Mouse (Mus musculus) ES-E14 (cell line): ENCODE data around the gene Sf3a1. TPM values are rescaled to one million over a fixed set of nuclear protein-coding genes. Genes with fewer than 3 reads are reported as not detected.

Experiments
- DNase-seq: peaks from one replicate; pipeline ENCODE4 v3.0.0-alpha.2; 2013; ENCODE audit warnings: low read depth, low spot score
- H3K27ac ChIP-seq: 2 replicates; pipeline ENCODE4 v1.5.1; 2012; ENCODE audit warnings: low read depth, mild to moderate bottlenecking, low read length, moderate library complexity, mixed read lengths; ENCODE audit not compliant: poor library complexity, insufficient read depth, severe bottlenecking
- H3K36me3 ChIP-seq: 2 replicates; pipeline ENCODE4 v1.6.1; 2012; ENCODE audit warnings: mild to moderate bottlenecking, low read length, moderate library complexity, mixed read lengths; ENCODE audit not compliant: control insufficient read depth, poor library complexity, insufficient read depth, severe bottlenecking
- H3K4me1 ChIP-seq, 2 experiments: fragments of 150-350 bp in 1 of 2; sonication (generic) in 1 of 2; 2 replicates each; pipeline ENCODE4 v1.6.1; 2012; ENCODE audit warnings: low read length in 2 of 2, mild to moderate bottlenecking in 1 of 2, mixed read lengths in 1 of 2; ENCODE audit not compliant: control insufficient read depth in 2 of 2, insufficient read depth in 2 of 2, poor library complexity in 1 of 2
- H3K4me3 ChIP-seq, 2 experiments: fragments of 150-350 bp in 1 of 2; sonication (generic) in 1 of 2; 2 replicates each; pipeline ENCODE4 v1.5.1; 2012; ENCODE audit warnings: low read length in 2 of 2, low read depth in 1 of 2, mild to moderate bottlenecking in 1 of 2, mixed read lengths in 1 of 2; ENCODE audit not compliant: insufficient read depth in 1 of 2, poor library complexity in 1 of 2, severe bottlenecking in 1 of 2
- H3K9ac ChIP-seq: 2 replicates; pipeline ENCODE4 v1.6.1; 2012; ENCODE audit warnings: low read depth, mild to moderate bottlenecking, low read length, mixed read lengths; ENCODE audit not compliant: poor library complexity, insufficient read depth, severe bottlenecking
- H3K9me3 ChIP-seq: fragments of 150-350 bp; sonication (generic); 2 replicates; pipeline ENCODE4 v1.6.1; 2012; ENCODE audit warnings: low read depth, mild to moderate bottlenecking, low read length; ENCODE audit not compliant: control insufficient read depth, insufficient read depth
- CHD2 ChIP-seq: IDR thresholded peaks from 2 replicates; pipeline ENCODE4 v1.6.1; 2014; ENCODE audit warnings: mild to moderate bottlenecking, low read depth, low read length, inconsistent platforms
- HCFC1 ChIP-seq: IDR thresholded peaks from 2 replicates; pipeline ENCODE4 v1.6.1; 2012; ENCODE audit warnings: low read length, inconsistent platforms, borderline replicate concordance; ENCODE audit not compliant: insufficient read depth
- MAFK ChIP-seq: IDR thresholded peaks from 2 replicates; pipeline ENCODE4 v1.6.1; 2014; ENCODE audit warnings: mild to moderate bottlenecking, low read depth, low read length, inconsistent platforms; ENCODE audit not compliant: insufficient read depth
- ZC3H11A ChIP-seq: IDR thresholded peaks from 2 replicates; pipeline ENCODE4 v1.6.1; 2012; ENCODE audit warnings: low read depth, mild to moderate bottlenecking, inconsistent platforms, low read length, borderline replicate concordance
- ZNF384 ChIP-seq: IDR thresholded peaks from 2 replicates; pipeline ENCODE4 v1.6.1; 2012; ENCODE audit warnings: low read depth, low read length, inconsistent platforms
- in situ Hi-C, 2 experiments: fragments of 600-800 bp; cut with MboI; formaldehyde crosslinking; loops; one replicate each; pipeline ENCODE4 v1.15.1; 2025; ENCODE audit warnings: low sequenced_read_pairs in 2 of 2, inconsistent platforms in 1 of 2; ENCODE audit not compliant: unreplicated experiment in 2 of 2
- total RNA-seq: library from RNA; depleted of rRNA; stranded (reverse); fragments of 300-350 nt; gene quantifications from 2 replicates; pipeline ENCODE4 v1.2.3, GENCODE M21; 2012

Sf3a1 gene
- total RNA-seq, 1 experiment: 57.4 TPM

- Histone ChIP-seq H3K27ac (no peak overlapping the region), H3K9me3 (no peaks in the 10 kb centered on the region), H3K4me3 (no peak overlapping the region), H3K9ac (no peak overlapping the region), H3K36me3 (no peaks in the 10 kb centered on the region), H3K4me1 (peaks cover 0 to 7% of the 10 kb centered on the region in 2 experiments; a peak in 2 of 4 replicates)
- DNase-seq: peak; percentile 58
- in situ Hi-C loops: no loop called here
- TF ChIP-seq HCFC1 (no peak), ZNF384 (no peak), CHD2 (no peak), MAFK (no peak), ZC3H11A (peak; percentile 33; the same call in 1 of the 2 replicates)
Measured at GRCm38 (mm10) chr11:4133450-4133849, 26.7 kb upstream of the Sf3a1 start.

- TF ChIP-seq HCFC1 (no peak), CHD2 (no peak), ZC3H11A (no peak), ZNF384 (no peak), MAFK (no peak)
- no peak for DNase-seq
- peaks cover 0 to 7% of the 10 kb centered on the region in 2 experiments; a peak in 2 of 4 replicates for H3K4me1 ChIP-seq
- no peak overlapping the region for H3K4me3 ChIP-seq
- in situ Hi-C loops: no loop called here
- no peaks in the 10 kb centered on the region for H3K9me3 ChIP-seq
- no peak overlapping the region for H3K9ac ChIP-seq
- H3K36me3 ChIP-seq: no peaks in the 10 kb centered on the region
- H3K27ac ChIP-seq: no peak overlapping the region
Measured at GRCm38 (mm10) chr11:4134400-4134799, 25.8 kb upstream of the Sf3a1 start.

- Histone ChIP-seq H3K9ac (peak within 1 kb of the TSS; percentile 86), H3K36me3 (no peaks in the 10 kb centered on the region), H3K9me3 (no peaks in the 10 kb centered on the region), H3K4me3 (peak within 1 kb of the TSS; percentile 90 to 93), H3K4me1 (peaks cover 0 to 7% of the 10 kb centered on the region in 2 experiments; a peak in 2 of 4 replicates), H3K27ac (no peak within 1 kb of the TSS)
- TF ChIP-seq ZC3H11A: 0 out of 2 replicates have a peak, but pooled peaks have one; percentile 13
- no peak for TF ChIP-seq HCFC1
- no peak for TF ChIP-seq ZNF384
- no peak for TF ChIP-seq CHD2
- DNase-seq: peak; percentile 92
- in situ Hi-C loops: no loop called here
Measured at GRCm38 (mm10) chr11:4134986-4135935, 24.9 kb upstream of the Sf3a1 start, which contains the start of gene Rnf215. Rnf215 (plus strand) TSS chr11:4135202.

GRCm38 (mm10) chr11:4138964-4139363, 21.2 kb upstream of the Sf3a1 start:
- H3K36me3 ChIP-seq: 0 out of 2 replicates have a peak, but pooled peaks cover 2% of the 10 kb centered on the region
- no peak overlapping the region for H3K27ac ChIP-seq
- in situ Hi-C loops: no loop called here
- DNase-seq: no peak
- no peak for TF ChIP-seq MAFK
- no peak for TF ChIP-seq ZNF384
- no peak for TF ChIP-seq HCFC1
- no peak for TF ChIP-seq CHD2
- no peak for TF ChIP-seq ZC3H11A
- H3K9ac ChIP-seq: no peak overlapping the region
- H3K9me3 ChIP-seq: no peaks in the 10 kb centered on the region
- H3K4me1 ChIP-seq: peaks cover 0 to 5% of the 10 kb centered on the region in 2 experiments; a peak in 1 of 4 replicates
- H3K4me3 ChIP-seq: no peak overlapping the region
